Mouse (Mus musculus) megakaryocyte, embryonic 14.5 days (primary cell): ENCODE data around the gene Vmn1r158. TPM values are rescaled to one million over a fixed set of nuclear protein-coding genes. Genes with fewer than 3 reads are reported as not detected.
"Not testable (repeated sequence)": the region's sequence is repeated elsewhere in the genome, so short reads cannot be mapped to it uniquely, and the experiment has no call there.

ENCODE experiments used
- H3K27me3 ChIP-seq: replicated peaks from 2 replicates; pipeline ENCODE3; 2012; ENCODE audit warnings: inconsistent platforms
- H3K36me3 ChIP-seq: replicated peaks from 2 replicates; pipeline ENCODE3; 2012; ENCODE audit warnings: low read length, inconsistent platforms, mixed read lengths
- H3K4me1 ChIP-seq: 2 replicates; pipeline ENCODE4 v1.6.1; 2012; ENCODE audit warnings: inconsistent platforms
- H3K4me3 ChIP-seq: replicated peaks from 2 replicates; pipeline ENCODE3; 2012; ENCODE audit warnings: moderate library complexity, mild to moderate bottlenecking, inconsistent platforms
- H3K9me3 ChIP-seq: 2 replicates; pipeline ENCODE4 v1.6.1; 2012; ENCODE audit warnings: inconsistent platforms
- polyA plus RNA-seq: library from polyadenylated mRNA; stranded (reverse); fragments of >175 nt; gene quantifications from 2 replicates; pipeline ENCODE4 v1.2.3, GENCODE M21; 2012; ENCODE audit warnings: low replicate concordance; ENCODE audit not compliant: insufficient read depth

Gene Vmn1r158
- polyA plus RNA-seq: not detected in 2 replicates

- H3K4me1 ChIP-seq, H3K9me3 ChIP-seq, H3K27me3 ChIP-seq, H3K36me3 ChIP-seq, H3K4me3 ChIP-seq: not testable (repeated sequence)
Measured at GRCm38 (mm10) chr7:22790682-22791081, at the start of gene Vmn1r158. Vmn1r158 (minus strand) TSS chr7:22790782.

GRCm38 (mm10) chr7:22775981-22776380, 14.6 kb downstream of the Vmn1r158 start:
- H3K4me1 ChIP-seq, H3K36me3 ChIP-seq, H3K9me3 ChIP-seq, H3K27me3 ChIP-seq, H3K4me3 ChIP-seq: not testable (repeated sequence)

DNA sequence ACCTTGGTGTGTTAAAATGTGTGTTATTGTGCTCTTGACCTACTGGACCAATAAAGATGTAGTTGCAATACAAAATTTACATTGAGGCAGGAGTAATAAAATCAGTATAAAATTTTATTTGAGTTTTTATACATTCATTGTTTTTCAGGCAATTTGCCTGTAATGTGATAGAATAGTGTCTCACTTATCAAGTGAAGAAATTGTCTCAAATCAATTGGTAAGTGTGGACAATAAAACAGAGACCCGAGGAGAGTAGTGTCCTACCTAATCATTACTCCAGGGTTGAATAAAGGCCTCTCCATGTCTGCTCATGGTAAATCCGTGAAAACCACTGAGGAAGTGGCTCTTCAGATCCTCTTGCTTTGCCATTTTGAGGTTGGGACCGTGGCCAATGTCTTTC, 29.2 kb downstream of the Vmn1r158 start, which contains the start of gene Vmn1r157:
Gene Vmn1r157, plus strand, starts transcription at position 301 of the 400 bp plus-strand sequence.
- H3K36me3 ChIP-seq, H3K27me3 ChIP-seq, H3K4me1 ChIP-seq, H3K9me3 ChIP-seq, H3K4me3 ChIP-seq: not testable (repeated sequence)

Other genes starting within 250 kb of the Vmn1r158 start
- not detected in 2 replicates for gene Gm4201, start 225.4 kb downstream of the Vmn1r158 start, polyA plus RNA-seq
- gene Gm4565, start 202.7 kb downstream of the Vmn1r158 start, polyA plus RNA-seq: not detected in 2 replicates
- not detected in 2 replicates for gene Vmn1r155, start 132.8 kb downstream of the Vmn1r158 start, polyA plus RNA-seq
- not detected in 2 replicates for gene Gm8693, start 98.5 kb downstream of the Vmn1r158 start, polyA plus RNA-seq
- gene Gm4567, start 71.1 kb downstream of the Vmn1r158 start, polyA plus RNA-seq: not detected in 2 replicates
- not detected in 2 replicates for gene Vmn1r157, start 29.1 kb downstream of the Vmn1r158 start, polyA plus RNA-seq
- not detected in 2 replicates for gene Vmn1r159, start 52.8 kb upstream of the Vmn1r158 start, polyA plus RNA-seq
- not detected in 2 replicates for gene Vmn1r160, start 80.4 kb upstream of the Vmn1r158 start, polyA plus RNA-seq
- not detected in 2 replicates for gene Gm4214, start 193.9 kb upstream of the Vmn1r158 start, polyA plus RNA-seq
- not detected in 2 replicates for gene Gm4216, start 229.1 kb upstream of the Vmn1r158 start, polyA plus RNA-seq